Mouse (Mus musculus): ENCODE measurements around the gene AC161166.1. TPM values are rescaled to one million over a fixed set of nuclear protein-coding genes. Genes with fewer than 3 reads are reported as not detected.

AC161166.1 gene
- total RNA-seq, 2 experiments from 2014 or later, result not detected

DNA sequence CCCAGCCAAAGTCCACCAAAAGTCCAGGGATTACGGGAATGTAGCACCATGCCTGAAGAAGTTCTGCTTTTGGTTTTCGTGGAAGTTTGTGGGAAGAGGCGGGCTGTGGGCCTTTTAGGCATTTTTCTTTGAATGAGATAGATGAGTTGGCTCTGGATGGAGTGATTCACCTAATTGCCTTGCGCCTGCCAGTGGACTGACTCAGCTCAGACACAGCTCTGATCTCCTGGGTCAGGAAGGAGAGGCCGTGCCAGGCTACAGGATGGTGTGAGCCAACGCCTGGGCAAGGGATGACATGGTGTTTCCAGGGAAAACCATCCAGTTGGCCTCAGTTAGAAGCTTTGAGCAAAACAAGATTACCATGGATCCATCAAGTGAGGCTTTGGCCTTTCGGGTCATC, 41.9 kb downstream of the AC161166.1 start:
- no peak for ATAC-seq (replicated peaks; ENCODE audit: low FRiP score, poor library complexity, severe bottlenecking)

DNA sequence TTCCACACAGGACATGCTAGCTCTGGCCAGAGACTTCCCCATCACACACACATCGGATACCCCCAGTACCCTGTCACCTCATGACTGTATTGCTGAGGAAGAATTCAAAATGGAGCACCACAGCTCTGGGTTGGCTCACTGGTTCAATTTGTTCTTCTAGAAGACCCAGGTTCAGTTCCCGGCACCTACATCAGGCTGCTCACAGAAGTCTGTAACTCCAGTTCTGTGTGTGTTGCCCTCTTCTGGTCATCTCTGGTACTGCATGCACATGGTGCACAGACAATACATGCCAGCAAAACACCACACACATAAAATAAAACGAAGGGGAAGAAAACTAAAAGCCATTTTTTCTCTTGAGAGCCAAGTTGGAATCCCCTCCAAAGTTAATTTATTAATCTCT, 43.1 kb downstream of the AC161166.1 start:
- ATAC-seq (replicated peaks; ENCODE audit: low FRiP score, poor library complexity, severe bottlenecking), result no peak

DNA sequence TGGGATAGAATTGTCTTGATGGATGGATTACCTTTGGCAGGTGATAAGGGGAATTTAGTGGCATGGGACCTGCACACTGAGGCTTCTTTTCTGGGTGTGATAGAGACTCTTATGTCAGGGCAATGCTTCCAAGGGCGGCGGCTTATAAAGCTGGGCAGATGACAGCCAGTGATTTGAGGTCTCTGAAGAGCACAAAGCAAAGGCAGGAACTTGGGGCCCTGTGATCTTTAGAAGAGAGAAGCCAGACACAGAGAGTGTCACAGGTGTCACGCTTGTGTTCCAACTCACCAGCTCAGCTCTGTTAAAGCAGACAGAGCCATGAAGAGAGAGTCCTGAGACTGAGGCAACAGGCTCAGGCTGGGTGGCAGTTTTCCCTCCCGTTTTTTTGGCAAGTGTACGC, 44.4 kb downstream of the AC161166.1 start:
- no peak for ATAC-seq (replicated peaks; ENCODE audit: low FRiP score, poor library complexity, severe bottlenecking)

GRCm38 (mm10) chr7:24466835-24467234, 45.4 kb downstream of the AC161166.1 start:
- ATAC-seq (replicated peaks; ENCODE audit: low FRiP score, poor library complexity, severe bottlenecking), result no peak

DNA sequence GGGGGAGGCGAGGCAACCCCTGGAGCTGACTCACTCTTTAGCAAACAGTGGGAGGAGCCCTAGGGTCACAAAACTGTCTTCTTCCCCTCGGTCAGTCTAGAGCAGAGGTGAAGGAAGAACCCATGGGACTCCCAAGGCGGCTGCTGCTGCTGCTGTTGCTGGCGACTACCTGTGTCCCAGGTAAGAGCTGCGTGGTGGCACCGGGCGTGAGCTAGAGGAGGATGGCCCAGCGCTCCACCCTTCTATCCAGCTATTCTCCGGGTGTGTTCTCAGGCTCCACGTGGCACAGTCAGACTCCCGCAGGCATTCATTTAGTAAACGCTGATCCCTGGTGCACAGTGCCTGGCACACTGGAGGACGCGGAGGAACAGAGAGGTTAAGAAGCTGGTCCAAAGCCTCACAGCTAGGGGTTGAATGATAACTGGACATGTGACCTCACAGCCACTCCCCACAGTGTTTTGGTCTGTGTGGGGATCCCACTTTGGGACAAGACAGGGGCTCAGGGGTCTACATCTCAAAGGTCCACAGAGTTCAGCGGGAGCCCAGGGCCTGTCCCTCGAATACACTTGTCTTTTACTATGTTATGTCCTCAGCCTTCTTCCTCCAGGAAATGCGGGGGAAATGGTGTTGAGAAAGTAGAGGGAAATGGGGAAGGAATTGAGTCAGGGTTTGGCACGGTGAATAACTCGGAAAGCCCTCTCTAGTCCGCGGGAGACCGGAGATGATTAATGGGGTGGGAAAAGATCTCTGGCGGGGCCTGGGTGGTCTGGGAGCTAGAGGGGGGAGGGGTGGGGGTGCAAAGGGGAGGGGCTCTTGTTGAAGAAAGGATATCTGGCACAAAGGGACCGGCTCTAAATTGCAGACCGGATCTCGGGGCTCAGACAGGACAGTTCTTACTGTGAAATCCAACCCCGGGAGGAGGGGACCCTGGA, 49.6 kb downstream of the AC161166.1 start, which contains the start of gene Plaur:
Plaur (plus strand) TSS at position 97 of the 932 bp plus-strand sequence.
- no peak for ATAC-seq (replicated peaks; ENCODE audit: low FRiP score, poor library complexity, severe bottlenecking)

DNA sequence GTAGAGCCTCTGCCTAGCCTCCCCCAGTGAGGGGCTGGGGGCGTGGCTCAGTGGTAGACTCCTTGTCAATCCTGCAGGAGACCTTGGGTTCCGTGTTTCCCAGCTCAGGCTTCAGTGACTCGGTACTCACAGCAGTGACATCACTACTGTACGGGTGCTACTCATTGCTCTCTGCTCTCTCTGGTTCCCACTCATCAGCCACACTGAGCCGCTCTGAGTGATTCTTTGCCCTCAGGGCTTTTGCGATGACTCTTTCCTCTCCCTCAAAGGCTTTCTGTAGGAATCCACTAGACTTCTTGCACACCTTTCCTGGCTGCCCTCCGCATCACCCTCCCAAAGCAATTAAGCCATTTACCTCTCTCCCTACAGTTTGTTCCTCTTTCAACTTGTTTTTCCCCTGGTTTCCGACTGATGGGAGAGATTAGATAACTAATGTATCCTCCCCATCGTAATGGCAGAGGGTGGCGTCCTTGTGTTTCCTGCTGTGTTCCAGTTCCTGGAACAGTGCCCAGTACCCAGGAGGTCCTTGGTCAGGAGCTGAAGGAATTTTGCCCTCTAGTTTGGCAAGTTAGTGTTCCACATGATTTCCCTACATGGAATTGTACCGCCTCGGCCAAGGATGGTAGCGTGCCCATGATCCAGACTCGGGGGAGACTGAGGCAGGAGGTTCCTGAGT, 50.7 kb downstream of the AC161166.1 start:
- no peak for ATAC-seq (replicated peaks; ENCODE audit: low FRiP score, poor library complexity, severe bottlenecking)

Other genes with a start within 250 kb of the AC161166.1 start
- not detected in 2 replicates for gene Zfp93, start 242.0 kb downstream of the AC161166.1 start, total RNA-seq (2015; ENCODE audit: low replicate concordance)
- gene Zfp93, start 242.0 kb downstream of the AC161166.1 start, total RNA-seq (2017; ENCODE audit: low replicate concordance), result 0.70 TPM in 1 of 2 replicates, not detected in the other
- gene Zfp61, start 211.2 kb downstream of the AC161166.1 start, total RNA-seq (2015; ENCODE audit: low replicate concordance), result 1.2 and 2.1 TPM in 2 replicates
- gene Zfp61, start 211.2 kb downstream of the AC161166.1 start, total RNA-seq (2017; ENCODE audit: low replicate concordance), result 0.77 and 4.0 TPM in 2 replicates
- gene Zfp94, start 195.8 kb downstream of the AC161166.1 start, total RNA-seq (2015; ENCODE audit: low replicate concordance), result 1.0 TPM in 1 of 2 replicates, not detected in the other
- gene Zfp94, start 195.8 kb downstream of the AC161166.1 start, total RNA-seq (2017; ENCODE audit: low replicate concordance), result 0.34 and 1.3 TPM in 2 replicates
- not detected in 2 replicates for gene Tescl, start 178.5 kb downstream of the AC161166.1 start, total RNA-seq (2015; ENCODE audit: low replicate concordance)
- gene Tescl, start 178.5 kb downstream of the AC161166.1 start, total RNA-seq (2017; ENCODE audit: low replicate concordance), result not detected in 2 replicates
- not detected in 2 replicates for gene Lypd5, start 163.3 kb downstream of the AC161166.1 start, total RNA-seq (2015; ENCODE audit: low replicate concordance)
- not detected in 2 replicates for gene Lypd5, start 163.3 kb downstream of the AC161166.1 start, total RNA-seq (2017; ENCODE audit: low replicate concordance)
- gene Kcnn4, start 142.2 kb downstream of the AC161166.1 start, total RNA-seq (2015; ENCODE audit: low replicate concordance), result 102 and 125 TPM in 2 replicates
- 244 and 272 TPM in 2 replicates for gene Kcnn4, start 142.2 kb downstream of the AC161166.1 start, total RNA-seq (2017; ENCODE audit: low replicate concordance)
- gene Smg9, start 112.8 kb downstream of the AC161166.1 start, total RNA-seq (2015; ENCODE audit: low replicate concordance), result 9.6 and 11.1 TPM in 2 replicates
- 13.3 and 16.0 TPM in 2 replicates for gene Smg9, start 112.8 kb downstream of the AC161166.1 start, total RNA-seq (2017; ENCODE audit: low replicate concordance)
- not detected in 2 replicates for gene Irgc1, start 60.2 kb downstream of the AC161166.1 start, total RNA-seq (2015; ENCODE audit: low replicate concordance)
- not detected in 2 replicates for gene Irgc1, start 60.2 kb downstream of the AC161166.1 start, total RNA-seq (2017; ENCODE audit: low replicate concordance)
- gene Plaur, start 50.0 kb downstream of the AC161166.1 start, total RNA-seq (2015; ENCODE audit: low replicate concordance), result 28.4 and 30.9 TPM in 2 replicates
- gene Plaur, start 50.0 kb downstream of the AC161166.1 start, total RNA-seq (2017; ENCODE audit: low replicate concordance), result 19.4 and 34.9 TPM in 2 replicates
- not detected in 2 replicates for gene Cadm4, start 30.4 kb downstream of the AC161166.1 start, total RNA-seq (2015; ENCODE audit: low replicate concordance)
- gene Cadm4, start 30.4 kb downstream of the AC161166.1 start, total RNA-seq (2017; ENCODE audit: low replicate concordance), result 0.77 TPM in 1 of 2 replicates, not detected in the other
- gene Zfp428, start 5.4 kb downstream of the AC161166.1 start, total RNA-seq (2015; ENCODE audit: low replicate concordance), result not detected in 2 replicates
- gene Zfp428, start 5.4 kb downstream of the AC161166.1 start, total RNA-seq (2017; ENCODE audit: low replicate concordance), result not detected in 2 replicates
- 0.42 TPM in 1 of 2 replicates, not detected in the other for gene Irgq, start 18.2 kb upstream of the AC161166.1 start, total RNA-seq (2015; ENCODE audit: low replicate concordance)
- gene Irgq, start 18.2 kb upstream of the AC161166.1 start, total RNA-seq (2017; ENCODE audit: low replicate concordance), result 1.4 and 1.6 TPM in 2 replicates
- gene Pinlyp, start 33.7 kb upstream of the AC161166.1 start, total RNA-seq (2015; ENCODE audit: low replicate concordance), result not detected in 2 replicates
- not detected in 2 replicates for gene Pinlyp, start 33.7 kb upstream of the AC161166.1 start, total RNA-seq (2017; ENCODE audit: low replicate concordance)
- 7.5 and 9.4 TPM in 2 replicates for gene Xrcc1, start 33.8 kb upstream of the AC161166.1 start, total RNA-seq (2015; ENCODE audit: low replicate concordance)
- gene Xrcc1, start 33.8 kb upstream of the AC161166.1 start, total RNA-seq (2017; ENCODE audit: low replicate concordance), result 15.9 and 18.0 TPM in 2 replicates
- 22.3 and 28.0 TPM in 2 replicates for gene Ethe1, start 75.1 kb upstream of the AC161166.1 start, total RNA-seq (2015; ENCODE audit: low replicate concordance)
- gene Ethe1, start 75.1 kb upstream of the AC161166.1 start, total RNA-seq (2017; ENCODE audit: low replicate concordance), result 9.5 and 10.7 TPM in 2 replicates
- not detected in 2 replicates for gene Zfp575, start 75.2 kb upstream of the AC161166.1 start, total RNA-seq (2015; ENCODE audit: low replicate concordance)
- gene Zfp575, start 75.2 kb upstream of the AC161166.1 start, total RNA-seq (2017; ENCODE audit: low replicate concordance), result not detected in 2 replicates
- 0.84 TPM in 1 of 2 replicates, not detected in the other for gene Phldb3, start 98.3 kb upstream of the AC161166.1 start, total RNA-seq (2015; ENCODE audit: low replicate concordance)
- gene Phldb3, start 98.3 kb upstream of the AC161166.1 start, total RNA-seq (2017; ENCODE audit: low replicate concordance), result 0.85 and 3.2 TPM in 2 replicates
- gene Lypd3, start 124.1 kb upstream of the AC161166.1 start, total RNA-seq (2015; ENCODE audit: low replicate concordance), result not detected in 2 replicates
- not detected in 2 replicates for gene Lypd3, start 124.1 kb upstream of the AC161166.1 start, total RNA-seq (2017; ENCODE audit: low replicate concordance)
- gene Tex101, start 164.2 kb upstream of the AC161166.1 start, total RNA-seq (2015; ENCODE audit: low replicate concordance), result not detected in 2 replicates
- gene Tex101, start 164.2 kb upstream of the AC161166.1 start, total RNA-seq (2017; ENCODE audit: low replicate concordance), result not detected in 2 replicates
- not detected in 2 replicates for gene BC049730, start 196.8 kb upstream of the AC161166.1 start, total RNA-seq (2015; ENCODE audit: low replicate concordance)
- not detected in 2 replicates for gene BC049730, start 196.8 kb upstream of the AC161166.1 start, total RNA-seq (2017; ENCODE audit: low replicate concordance)
- not detected in 2 replicates for gene Gm4763, start 214.5 kb upstream of the AC161166.1 start, total RNA-seq (2015; ENCODE audit: low replicate concordance)
- not detected in 2 replicates for gene Gm4763, start 214.5 kb upstream of the AC161166.1 start, total RNA-seq (2017; ENCODE audit: low replicate concordance)
- gene Cd177, start 247.9 kb upstream of the AC161166.1 start, total RNA-seq (2015; ENCODE audit: low replicate concordance), result 66.3 and 90.3 TPM in 2 replicates
- gene Cd177, start 247.9 kb upstream of the AC161166.1 start, total RNA-seq (2017; ENCODE audit: low replicate concordance), result 93.1 and 113 TPM in 2 replicates